In the genomic region with DNA sequence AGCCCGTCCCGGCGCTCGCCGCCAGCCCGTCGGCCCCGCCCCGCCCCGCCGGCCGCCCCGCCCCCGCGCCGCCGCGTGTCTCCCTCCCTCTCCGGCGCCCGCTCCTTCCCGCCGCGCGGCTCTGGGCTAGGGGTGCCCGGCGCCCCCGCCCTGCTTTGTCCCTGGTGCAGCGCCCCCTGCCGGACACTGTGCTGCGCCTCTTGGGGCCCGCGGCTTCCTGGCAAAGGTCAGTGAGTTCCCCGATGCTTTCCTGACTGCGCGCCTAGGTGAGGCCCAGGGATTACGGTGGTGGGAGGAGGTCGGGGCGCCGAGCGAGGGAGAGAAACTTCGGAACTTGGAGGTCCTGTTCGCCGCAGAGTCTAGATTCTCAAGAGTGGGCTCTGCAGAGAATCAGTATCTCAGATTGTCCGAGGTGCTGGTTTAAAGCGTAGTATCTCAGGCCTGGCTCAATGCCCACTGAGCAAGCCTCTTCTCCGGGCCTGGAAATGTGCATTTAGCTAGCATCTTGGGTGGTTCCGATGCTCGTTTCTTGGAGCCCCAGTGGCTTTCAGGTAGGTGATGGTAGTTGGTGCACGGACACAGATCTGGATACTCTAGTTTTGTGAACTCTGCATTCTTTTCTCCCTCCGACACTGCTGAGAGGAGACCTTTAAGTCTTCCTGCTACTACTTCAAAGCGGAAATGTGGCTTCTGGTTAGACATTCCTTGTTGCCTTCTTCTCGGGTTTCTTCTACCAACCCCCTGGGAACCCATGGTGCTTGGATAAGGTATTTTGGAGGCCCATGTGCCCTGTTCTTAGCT, we compare ENCODE assay signal across 8 mouse cellular contexts. TPM values are rescaled to one million over a fixed set of nuclear protein-coding genes. Genes with fewer than 3 reads are reported as not detected.
A peak's percentile ranks its signal among the peaks of the same experiment; 100 is the strongest.
DNase-seq lines count a peak whose midpoint lies in the region; ATAC-seq lines count a peak whose summit lies in the region.

A gene (plus strand): TSS at position 74 of the 801 bp plus-strand sequence.

- intact Hi-C loops in gastrocnemius, postnatal 14 days (cut with DNase I; ENCODE audit: low total_unique reads), result no loop called here
- intact Hi-C loops in left cerebral cortex, postnatal 14 days (cut with DNase I), result loop anchor here (2.0 kb wide), 1 partner anchor 36 kb away; no protein-coding TSS in a partner anchor

- DNase-seq in adrenal gland, adult 18-20 months (ENCODE audit: low spot score in 2 of 2), result peak; percentile 98 to 99
- DNase-seq in embryo, embryonic 10.5 days (ENCODE audit: low spot score), result peak; percentile 97
- peak; percentile 96 for DNase-seq in gastrocnemius, postnatal 14 days
- DNase-seq in left cerebral cortex, postnatal 14 days (ENCODE audit: low spot score in 2 of 2), result peak; percentile 84 to 89
- peak; percentile 92 for DNase-seq in right cerebral cortex, postnatal 14 days
- DNase-seq in urinary bladder, postnatal 36 days (ENCODE audit: low spot score in 2 of 2), result peak; percentile 93 to 95

- peak; percentile 90 for ATAC-seq in inflammation-experienced regulatory T-cells, adult 6 months
- peak; percentile 80 for ATAC-seq in megakaryocyte-erythroid progenitor cell, adult 5-6 weeks (replicated peaks; ENCODE audit: low FRiP score, low TSS enrichment, poor library complexity, severe bottlenecking)

RNA-seq across cellular contexts. Expression of the gene that starts here (rescaled TPM):
- 10 to 100 TPM; 26.5 to 36.7 TPM for total RNA-seq in adrenal gland, adult 18-20 months (2021)
- 1 to 10 TPM; 5.5 to 7.8 TPM for total RNA-seq in gastrocnemius, postnatal 14 days (2021)
- 10 to 100 TPM; 33.7 to 47.7 (median 38.7) TPM for polyA plus RNA-seq in inflammation-experienced regulatory T-cells, adult 6 months (2017; shearing (Covaris generic))
- 10 to 100 TPM; 23.4 to 24.2 TPM for total RNA-seq in left cerebral cortex, postnatal 14 days (2021)
- 16.4 and 29.7 TPM in 2 replicates for total RNA-seq in megakaryocyte-erythroid progenitor cell, adult 5-6 weeks (2014; fragmentation: Nextera tagmentation)
- total RNA-seq in megakaryocyte-erythroid progenitor cell, adult 5-6 weeks (2017), result 9.1 and 14.8 TPM in 2 replicates

Comparison
In these comparisons a context has a peak if more than half of its experiments do, and no peak if none do; other contexts are left out.
1. Peak in every context shown above with its lines: DNase-seq and ATAC-seq.